Mouse (Mus musculus): Measurements from ENCODE around the gene Rpn1. TPM values are rescaled to one million over a fixed set of nuclear protein-coding genes. Genes with fewer than 3 reads are reported as not detected.

Rpn1 gene
- polyA plus RNA-seq, 1 experiment, result 222 TPM

DNA sequence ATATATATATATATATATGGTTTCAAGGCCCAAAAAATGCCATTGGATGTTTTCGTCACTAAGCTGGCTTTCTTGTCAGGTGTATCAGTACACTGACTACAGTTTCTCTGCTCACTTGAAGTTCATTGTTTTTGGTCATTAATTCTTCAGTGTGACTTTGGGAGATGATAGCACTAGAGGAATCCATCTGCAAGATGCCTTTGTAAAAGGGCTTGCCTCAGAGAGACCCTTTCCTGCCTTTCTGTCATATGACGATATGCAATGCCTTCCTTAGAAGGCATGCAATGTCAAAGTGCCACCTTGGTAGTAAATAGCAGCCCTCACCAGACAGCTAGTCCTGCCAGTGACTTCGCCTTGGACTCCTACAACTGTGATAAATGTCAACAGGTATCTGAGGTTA is 610 bp upstream of the Rpn1 start:
- H3K27ac ChIP-seq (ENCODE audit: insufficient read depth, low read length), result peak overlapping the region; percentile 61; the same call in 1 of the 2 replicates
- H3K9me3 ChIP-seq (replicated peaks; ENCODE audit: control insufficient read depth, insufficient read depth, low read length, poor library complexity, severe bottlenecking), result no peaks in the 10 kb centered on the region
- peaks cover 2% of the 10 kb centered on the region for H3K4me1 ChIP-seq (ENCODE audit: control insufficient read depth, insufficient read depth, low read length)
- peak overlapping the region; percentile 29; the same call in 1 of the 2 replicates for H3K4me3 ChIP-seq (ENCODE audit: low read depth, low read length)
- H3K27me3 ChIP-seq (ENCODE audit: control insufficient read depth, insufficient read depth, low read length, poor library complexity, severe bottlenecking), result no peaks in the 10 kb centered on the region
- TF ChIP-seq CTCF (IDR thresholded peaks at IDR 0.05; ENCODE audit: low read depth, low read length), result no peak
- TF ChIP-seq EP300 (IDR thresholded peaks at IDR 0.05; ENCODE audit: insufficient read depth, low read depth, low read length), result no peak
- TF ChIP-seq POLR2A (IDR thresholded peaks at IDR 0.05; ENCODE audit: insufficient read depth, low read length), result no peak
- peak overlapping the region; percentile 90 for H3K9ac ChIP-seq (ENCODE audit: low read depth, poor library complexity, severe bottlenecking)
- no peaks in the 10 kb centered on the region; the same call in none of the 2 replicates for H3K36me3 ChIP-seq (ENCODE audit: control insufficient read depth, insufficient read depth, low read length, poor library complexity, severe bottlenecking)

DNA sequence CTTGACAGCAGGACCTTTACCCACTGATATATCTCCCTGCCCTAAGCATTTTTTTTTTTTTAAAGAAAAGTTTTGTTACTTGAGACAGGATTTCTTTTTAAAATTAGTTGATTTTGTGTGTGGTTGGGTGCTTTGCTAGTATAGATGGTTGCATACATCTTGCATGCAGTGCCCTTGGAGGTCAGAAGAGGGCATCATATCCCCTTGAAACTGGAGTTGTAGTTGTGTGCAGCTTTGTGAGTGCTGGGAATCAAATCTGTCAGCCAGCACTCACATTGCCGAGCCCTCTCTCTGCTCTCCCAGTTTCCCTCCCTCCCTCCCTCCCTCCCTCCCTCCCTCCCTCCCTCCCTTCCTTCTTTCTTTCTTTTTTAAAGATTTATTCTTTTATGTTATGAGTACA is 4.7 kb downstream of the Rpn1 start:
- Histone ChIP-seq H3K4me3 (ENCODE audit: low read depth, low read length) (no peak overlapping the region), H3K27me3 (ENCODE audit: control insufficient read depth, insufficient read depth, low read length, poor library complexity, severe bottlenecking) (no peaks in the 10 kb centered on the region), H3K4me1 (ENCODE audit: control insufficient read depth, insufficient read depth, low read length) (peaks cover 2% of the 10 kb centered on the region), H3K9me3 (replicated peaks; ENCODE audit: control insufficient read depth, insufficient read depth, low read length, poor library complexity, severe bottlenecking) (no peaks in the 10 kb centered on the region), H3K9ac (ENCODE audit: low read depth, poor library complexity, severe bottlenecking) (no peak overlapping the region), H3K27ac (ENCODE audit: insufficient read depth, low read length) (no peak overlapping the region), H3K36me3 (ENCODE audit: control insufficient read depth, insufficient read depth, low read length, poor library complexity, severe bottlenecking) (peaks cover 39% of the 10 kb centered on the region)
- no peak for TF ChIP-seq EP300 (IDR thresholded peaks at IDR 0.05; ENCODE audit: insufficient read depth, low read depth, low read length)
- TF ChIP-seq CTCF (IDR thresholded peaks at IDR 0.05; ENCODE audit: low read depth, low read length), result no peak
- no peak for TF ChIP-seq POLR2A (IDR thresholded peaks at IDR 0.05; ENCODE audit: insufficient read depth, low read length)

DNA sequence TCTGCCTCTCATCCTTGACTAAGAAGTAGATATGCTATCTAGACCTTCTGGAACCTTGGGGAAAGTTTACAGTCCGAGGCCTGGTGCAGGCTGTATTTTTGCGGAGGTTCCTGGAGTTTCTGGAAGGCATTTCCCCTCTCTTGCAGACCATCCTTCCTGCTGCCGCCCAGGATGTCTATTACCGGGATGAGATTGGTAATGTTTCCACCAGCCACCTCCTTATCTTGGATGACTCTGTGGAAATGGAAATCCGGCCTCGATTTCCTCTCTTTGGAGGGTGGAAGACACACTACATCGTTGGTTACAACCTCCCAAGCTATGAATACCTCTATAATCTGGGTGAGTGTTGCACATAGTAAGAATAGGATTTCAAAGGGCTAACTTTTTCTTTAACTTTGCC is 11.1 kb downstream of the Rpn1 start:
- H3K9ac ChIP-seq (ENCODE audit: low read depth, poor library complexity, severe bottlenecking), result no peak overlapping the region
- H3K27ac ChIP-seq (ENCODE audit: insufficient read depth, low read length), result no peak overlapping the region
- no peak for TF ChIP-seq POLR2A (IDR thresholded peaks at IDR 0.05; ENCODE audit: insufficient read depth, low read length)
- TF ChIP-seq EP300 (IDR thresholded peaks at IDR 0.05; ENCODE audit: insufficient read depth, low read depth, low read length), result no peak
- TF ChIP-seq CTCF (IDR thresholded peaks at IDR 0.05; ENCODE audit: low read depth, low read length), result no peak
- H3K4me3 ChIP-seq (ENCODE audit: low read depth, low read length), result no peak overlapping the region
- H3K27me3 ChIP-seq (ENCODE audit: control insufficient read depth, insufficient read depth, low read length, poor library complexity, severe bottlenecking), result no peaks in the 10 kb centered on the region
- H3K9me3 ChIP-seq (replicated peaks; ENCODE audit: control insufficient read depth, insufficient read depth, low read length, poor library complexity, severe bottlenecking), result no peaks in the 10 kb centered on the region
- no peaks in the 10 kb centered on the region for H3K4me1 ChIP-seq (ENCODE audit: control insufficient read depth, insufficient read depth, low read length)
- H3K36me3 ChIP-seq (ENCODE audit: control insufficient read depth, insufficient read depth, low read length, poor library complexity, severe bottlenecking), result peaks cover 76% of the 10 kb centered on the region

DNA sequence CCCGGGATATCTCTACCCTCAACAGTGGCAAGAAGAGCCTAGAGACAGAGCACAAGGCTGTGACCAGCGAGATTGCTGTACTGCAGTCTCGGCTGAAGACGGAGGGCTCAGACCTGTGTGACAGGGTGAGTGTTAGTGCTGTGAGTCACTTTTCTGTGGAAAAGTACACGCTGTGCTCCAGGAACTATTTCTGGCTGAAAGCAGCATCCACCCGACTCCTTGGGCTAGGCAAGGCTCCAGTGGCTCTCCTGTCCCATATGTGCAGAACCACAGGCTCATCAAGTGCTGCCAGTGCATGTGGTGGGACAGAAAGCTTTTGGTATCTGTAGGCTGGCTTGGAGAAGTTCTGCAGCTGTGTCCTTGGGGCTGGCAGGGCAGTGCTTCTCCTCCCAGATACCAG is 17.8 kb downstream of the Rpn1 start:
- Histone ChIP-seq H3K4me1 (ENCODE audit: control insufficient read depth, insufficient read depth, low read length) (no peaks in the 10 kb centered on the region), H3K27me3 (ENCODE audit: control insufficient read depth, insufficient read depth, low read length, poor library complexity, severe bottlenecking) (no peaks in the 10 kb centered on the region), H3K4me3 (ENCODE audit: low read depth, low read length) (no peak overlapping the region), H3K9ac (ENCODE audit: low read depth, poor library complexity, severe bottlenecking) (no peak overlapping the region), H3K9me3 (replicated peaks; ENCODE audit: control insufficient read depth, insufficient read depth, low read length, poor library complexity, severe bottlenecking) (no peaks in the 10 kb centered on the region), H3K27ac (ENCODE audit: insufficient read depth, low read length) (no peak overlapping the region), H3K36me3 (ENCODE audit: control insufficient read depth, insufficient read depth, low read length, poor library complexity, severe bottlenecking) (peaks cover 54% of the 10 kb centered on the region)
- TF ChIP-seq EP300 (IDR thresholded peaks at IDR 0.05; ENCODE audit: insufficient read depth, low read depth, low read length), result no peak
- TF ChIP-seq CTCF (IDR thresholded peaks at IDR 0.05; ENCODE audit: low read depth, low read length), result no peak
- no peak for TF ChIP-seq POLR2A (IDR thresholded peaks at IDR 0.05; ENCODE audit: insufficient read depth, low read length)

DNA sequence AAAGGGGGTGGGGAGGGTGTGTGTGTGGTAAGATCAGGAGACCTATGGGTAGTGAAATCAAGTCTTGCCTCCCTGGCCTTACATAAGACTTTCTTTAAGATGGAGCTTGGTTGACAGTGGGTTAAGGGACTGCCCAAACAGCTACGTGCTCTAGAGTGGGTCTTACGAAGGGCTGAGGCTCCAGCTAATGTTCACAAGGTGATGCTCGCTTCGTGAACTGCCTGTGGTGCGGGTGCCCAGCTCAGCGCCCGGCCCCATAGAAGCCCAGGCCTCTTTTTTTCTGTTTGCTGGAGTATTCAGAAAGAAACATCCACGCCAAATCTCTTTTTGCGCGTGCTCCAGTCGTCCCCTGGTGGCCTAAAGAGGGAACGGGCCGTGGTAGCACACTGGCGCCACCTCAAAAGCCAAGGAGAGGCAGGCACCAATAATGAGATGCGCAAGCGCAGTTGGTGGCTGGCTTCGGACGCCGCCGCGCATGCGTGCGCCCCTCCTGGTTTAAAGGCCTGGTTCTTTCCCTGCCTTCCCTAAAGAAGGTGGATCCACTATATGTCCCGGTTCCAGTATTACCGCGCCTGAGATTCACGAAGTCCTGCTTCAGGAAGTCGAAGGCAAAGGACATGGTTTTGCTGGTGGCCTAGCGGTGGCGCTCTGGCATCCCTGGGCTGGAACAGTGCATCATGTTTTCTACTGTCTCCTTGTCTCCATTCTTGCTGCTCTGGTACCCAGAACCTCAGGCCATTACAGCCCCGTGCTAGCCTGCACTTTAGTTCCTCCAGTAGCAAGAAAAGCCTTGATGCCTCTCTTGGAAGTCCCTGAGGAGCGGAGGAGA is 21.7 kb downstream of the Rpn1 start:
- peak overlapping the region; percentile 68 for H3K4me3 ChIP-seq (ENCODE audit: low read depth, low read length)
- H3K9me3 ChIP-seq (replicated peaks; ENCODE audit: control insufficient read depth, insufficient read depth, low read length, poor library complexity, severe bottlenecking), result no peaks in the 10 kb centered on the region
- no peaks in the 10 kb centered on the region for H3K27me3 ChIP-seq (ENCODE audit: control insufficient read depth, insufficient read depth, low read length, poor library complexity, severe bottlenecking)
- H3K27ac ChIP-seq (ENCODE audit: insufficient read depth, low read length), result peak overlapping the region; percentile 67
- H3K9ac ChIP-seq (ENCODE audit: low read depth, poor library complexity, severe bottlenecking), result peak overlapping the region; percentile 46
- peak; percentile 84 for TF ChIP-seq POLR2A (IDR thresholded peaks at IDR 0.05; ENCODE audit: insufficient read depth, low read length)
- peak; percentile 82 for TF ChIP-seq CTCF (IDR thresholded peaks at IDR 0.05; ENCODE audit: low read depth, low read length)
- TF ChIP-seq EP300 (IDR thresholded peaks at IDR 0.05; ENCODE audit: insufficient read depth, low read depth, low read length), result no peak
- peaks cover 24% of the 10 kb centered on the region for H3K36me3 ChIP-seq (ENCODE audit: control insufficient read depth, insufficient read depth, low read length, poor library complexity, severe bottlenecking)
- peaks cover 3% of the 10 kb centered on the region for H3K4me1 ChIP-seq (ENCODE audit: control insufficient read depth, insufficient read depth, low read length)

DNA sequence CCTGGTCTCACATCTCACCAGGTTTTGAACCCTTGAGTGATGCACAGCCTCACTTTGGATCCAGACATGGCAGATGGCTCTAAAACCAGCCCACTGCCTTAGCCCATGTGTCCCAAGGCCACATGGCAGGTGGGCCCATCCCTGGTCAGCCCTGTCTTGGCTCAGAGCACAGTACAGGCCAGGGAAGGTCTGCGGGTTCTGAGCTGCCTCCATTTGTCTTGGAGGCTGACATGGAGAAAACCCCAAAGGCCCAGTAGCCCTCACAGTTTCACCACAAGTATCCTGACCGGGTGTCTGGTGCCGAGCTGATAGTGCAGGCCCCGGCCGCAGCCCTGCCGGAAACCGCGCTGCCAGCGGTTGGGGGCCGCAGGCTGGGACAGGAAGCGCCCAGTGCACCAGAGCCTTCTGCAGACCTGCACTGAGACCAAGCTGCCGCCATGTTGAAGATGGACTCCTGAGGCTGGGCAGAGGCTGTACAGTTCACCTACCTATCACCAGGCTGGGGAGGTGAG is 22.4 kb downstream of the Rpn1 start:
- no peaks in the 10 kb centered on the region for H3K27me3 ChIP-seq (ENCODE audit: control insufficient read depth, insufficient read depth, low read length, poor library complexity, severe bottlenecking)
- H3K36me3 ChIP-seq (ENCODE audit: control insufficient read depth, insufficient read depth, low read length, poor library complexity, severe bottlenecking), result peaks cover 18% of the 10 kb centered on the region
- peak overlapping the region; percentile 46 for H3K9ac ChIP-seq (ENCODE audit: low read depth, poor library complexity, severe bottlenecking)
- no peaks in the 10 kb centered on the region for H3K9me3 ChIP-seq (replicated peaks; ENCODE audit: control insufficient read depth, insufficient read depth, low read length, poor library complexity, severe bottlenecking)
- peaks cover 3% of the 10 kb centered on the region for H3K4me1 ChIP-seq (ENCODE audit: control insufficient read depth, insufficient read depth, low read length)
- H3K4me3 ChIP-seq (ENCODE audit: low read depth, low read length), result peak overlapping the region; percentile 68
- no peak for TF ChIP-seq CTCF (IDR thresholded peaks at IDR 0.05; ENCODE audit: low read depth, low read length)
- TF ChIP-seq POLR2A (IDR thresholded peaks at IDR 0.05; ENCODE audit: insufficient read depth, low read length), result no peak
- no peak for TF ChIP-seq EP300 (IDR thresholded peaks at IDR 0.05; ENCODE audit: insufficient read depth, low read depth, low read length)
- H3K27ac ChIP-seq (ENCODE audit: insufficient read depth, low read length), result peak overlapping the region; percentile 67
